In the genomic region with DNA sequence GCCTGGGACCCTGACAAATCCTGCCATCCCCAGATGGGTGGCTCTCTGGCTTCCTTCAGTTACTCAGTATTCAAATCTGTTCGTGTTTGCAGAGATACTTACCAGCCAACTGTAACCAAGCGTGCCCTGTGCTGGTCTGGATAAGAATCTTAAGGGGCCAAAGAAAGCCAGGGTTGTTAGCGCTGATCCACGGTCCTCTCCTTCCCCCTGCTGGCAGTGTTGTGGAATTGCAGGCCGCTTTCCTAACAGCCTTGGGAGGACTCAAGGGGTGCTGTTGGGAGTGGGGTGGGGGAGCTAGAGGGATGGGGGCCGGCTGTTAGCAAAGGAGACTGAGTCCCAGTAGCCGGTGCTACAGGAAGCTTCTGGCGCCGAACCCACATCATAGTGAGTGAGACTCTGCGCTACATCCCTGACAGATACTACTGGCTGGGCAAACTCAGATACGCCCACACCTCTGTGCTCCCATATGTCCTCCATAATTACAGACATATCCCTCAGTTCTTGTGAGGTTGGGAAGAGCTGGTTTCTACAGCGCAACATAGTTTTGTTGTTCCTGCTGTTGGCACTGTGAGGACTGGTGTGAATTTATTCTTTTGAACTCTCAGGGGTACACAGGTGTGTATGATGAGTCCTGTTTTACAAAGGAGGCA, we compare ENCODE assay signal across 9 mouse cellular contexts. TPM values are rescaled to one million over a fixed set of nuclear protein-coding genes. Genes with fewer than 3 reads are reported as not detected.
DNase-seq lines count a peak whose midpoint lies in the region; ATAC-seq and TF ChIP-seq lines count a peak whose summit lies in the region.
"Had no signal": no experiment of that assay in that cellular context is flagged by ENCODE, and none has a peak within 500 bp of the region (broad histone marks: within the 10 kb centered on the region; RNA-seq: fewer than 3 reads in every experiment).

No protein-coding gene starts in this region.

- H3K36me3 ChIP-seq in forebrain, postnatal 0 days (ENCODE audit: insufficient read depth) = no peaks in the 10 kb centered on the region
- no peaks in the 10 kb centered on the region for H3K36me3 ChIP-seq in forebrain, embryonic 13.5 days (ENCODE audit: poor library complexity, severe bottlenecking)
- no peaks in the 10 kb centered on the region for H3K36me3 ChIP-seq in embryonic facial prominence, embryonic 11.5 days (replicated peaks; ENCODE audit: control insufficient read depth, insufficient read depth, low read depth, low read length)
- H3K36me3 ChIP-seq: hindbrain, embryonic 15.5 days had no signal

- peak; percentile 86 for TF ChIP-seq CTCF in forebrain, postnatal 0 days (IDR thresholded peaks at IDR 0.05; ENCODE audit: low read depth)

- H3K4me1 ChIP-seq in forebrain, postnatal 0 days (ENCODE audit: insufficient read depth) = no peaks in the 10 kb centered on the region
- no peaks in the 10 kb centered on the region for H3K4me1 ChIP-seq in forebrain, embryonic 13.5 days
- H3K4me1 ChIP-seq in embryonic facial prominence, embryonic 11.5 days (ENCODE audit: control insufficient read depth, insufficient read depth, low read length) = no peaks in the 10 kb centered on the region
- H3K4me1 ChIP-seq: hindbrain, embryonic 15.5 days had no signal

- peak; percentile 72 for DNase-seq in forebrain, postnatal 0 days
- peak; percentile 10 to 21 for DNase-seq in right cerebral cortex, adult 2 months (ENCODE audit: low spot score in 2 of 2)
- no peak for DNase-seq in right cerebral cortex, postnatal 25 days
- DNase-seq in embryonic facial prominence, embryonic 11.5 days (ENCODE audit: low spot score) = peak; percentile 77
- DNase-seq in gastrocnemius, postnatal 4 days (ENCODE audit: low spot score in 2 of 2) = no peak
- DNase-seq in urinary bladder, postnatal 36 days (ENCODE audit: low spot score in 2 of 2) = no peak

- no peak overlapping the region for H3K9ac ChIP-seq in forebrain, postnatal 0 days
- no peak overlapping the region for H3K9ac ChIP-seq in forebrain, embryonic 13.5 days
- H3K9ac ChIP-seq in embryonic facial prominence, embryonic 11.5 days (replicated peaks; ENCODE audit: low read length) = no peak overlapping the region
- H3K9ac ChIP-seq: hindbrain, embryonic 15.5 days had no signal

- WGBS in forebrain, postnatal 0 days = 28% methylated on average over 12 of the region's 12 CpGs
- WGBS in forebrain, embryonic 13.5 days = 31% methylated on average over 12 of the region's 12 CpGs
- WGBS in embryonic facial prominence, embryonic 11.5 days = 29% methylated on average over 12 of the region's 12 CpGs

- H3K9me3 ChIP-seq in forebrain, postnatal 0 days (ENCODE audit: low read length) = no peaks in the 10 kb centered on the region
- no peaks in the 10 kb centered on the region; the same call in 1 of the 2 replicates for H3K9me3 ChIP-seq in forebrain, embryonic 13.5 days (replicated peaks)
- no peaks in the 10 kb centered on the region for H3K9me3 ChIP-seq in embryonic facial prominence, embryonic 11.5 days (replicated peaks; ENCODE audit: control insufficient read depth, low read length)
- H3K9me3 ChIP-seq: hindbrain, embryonic 15.5 days had no signal

- H3K4me2 ChIP-seq in forebrain, postnatal 0 days (ENCODE audit: low read depth) = no peak overlapping the region
- no peak overlapping the region for H3K4me2 ChIP-seq in forebrain, embryonic 13.5 days
- no peak overlapping the region for H3K4me2 ChIP-seq in embryonic facial prominence, embryonic 11.5 days (ENCODE audit: low read depth, low read length)
- H3K4me2 ChIP-seq: hindbrain, embryonic 15.5 days had no signal

- H3K4me3 ChIP-seq in forebrain, postnatal 0 days (ENCODE audit: low read depth, low read length) = no peak overlapping the region
- H3K4me3 ChIP-seq in forebrain, embryonic 13.5 days = no peak overlapping the region
- no peak overlapping the region for H3K4me3 ChIP-seq in embryonic facial prominence, embryonic 11.5 days (ENCODE audit: low read depth, low read length)
- H3K4me3 ChIP-seq: hindbrain, embryonic 15.5 days had no signal

- no peaks in the 10 kb centered on the region; the same call in 1 of the 2 replicates for H3K27me3 ChIP-seq in forebrain, postnatal 0 days (ENCODE audit: insufficient read depth, low read length)
- H3K27me3 ChIP-seq in forebrain, embryonic 13.5 days = 0 out of 2 replicates have a peak, but pooled peaks cover 12% of the 10 kb centered on the region
- H3K27me3 ChIP-seq in embryonic facial prominence, embryonic 11.5 days (ENCODE audit: control insufficient read depth, insufficient read depth, low read length) = no peaks in the 10 kb centered on the region

- 0 out of 2 replicates have a peak, but pooled peaks have one; percentile 20 for ATAC-seq in forebrain, postnatal 0 days
- no peak for ATAC-seq in forebrain, embryonic 13.5 days
- ATAC-seq in embryonic facial prominence, embryonic 11.5 days (replicated peaks; ENCODE audit: insufficient number of reproducible peaks, low FRiP score, low TSS enrichment, low read depth) = no peak
- peak; percentile 67 for ATAC-seq in megakaryocyte, adult 5-6 weeks (ENCODE audit: poor library complexity, severe bottlenecking)

- no peak overlapping the region for H3K27ac ChIP-seq in forebrain, postnatal 0 days (ENCODE audit: low read depth, low read length)
- H3K27ac ChIP-seq in forebrain, embryonic 13.5 days = no peak overlapping the region
- H3K27ac ChIP-seq in embryonic facial prominence, embryonic 11.5 days (replicated peaks; ENCODE audit: low read depth, low read length) = no peak overlapping the region
- H3K27ac ChIP-seq: hindbrain, embryonic 15.5 days had no signal

RNA-seq across cellular contexts. Expression of gene Rbm19, which starts 9.7 kb away (rescaled TPM):
- 19.1 and 27.2 TPM in 2 replicates for total RNA-seq in forebrain, postnatal 0 days (2014; rRNA removed)
- 9.9 and 15.0 TPM in 2 replicates for polyA plus RNA-seq in forebrain, postnatal 0 days (2015; fragmentation: Nextera tagmentation; extraction: Ambion mirVana)
- 17.8 and 20.2 TPM in 2 replicates for polyA plus RNA-seq in forebrain, embryonic 13.5 days (2015; fragmentation: Nextera tagmentation; extraction: Ambion mirVana)
- 22.9 and 27.0 TPM in 2 replicates for polyA plus RNA-seq in embryonic facial prominence, embryonic 11.5 days (2014; fragmentation: Nextera tagmentation; extraction: Ambion mirVana)
- 6.5 and 7.1 TPM in 2 replicates for total RNA-seq in megakaryocyte, adult 5-6 weeks (2015)
- total RNA-seq in megakaryocyte, adult 5-6 weeks (2017) = 11.7 and 12.4 TPM in 2 replicates
- 10 to 100 TPM; 21.8 to 25.6 TPM for total RNA-seq in gastrocnemius, postnatal 4 days (2021)

Comparison
In these comparisons a context has a peak if more than half of its experiments do, and no peak if none do; other contexts are left out.
1. ATAC-seq: peak in forebrain, postnatal 0 days (single experiment) and megakaryocyte, adult 5-6 weeks (single experiment); none in forebrain, embryonic 13.5 days (single experiment) and embryonic facial prominence, embryonic 11.5 days (single experiment).
2. DNase-seq: peak in forebrain, postnatal 0 days (single experiment), right cerebral cortex, adult 2 months (2 of 2) and embryonic facial prominence, embryonic 11.5 days (single experiment); none in right cerebral cortex, postnatal 25 days (single experiment), gastrocnemius, postnatal 4 days (0 of 2) and urinary bladder, postnatal 36 days (0 of 2).